Mouse (Mus musculus): ENCODE measurements around the gene Bri3. TPM values are rescaled to one million over a fixed set of nuclear protein-coding genes. Genes with fewer than 3 reads are reported as not detected.

The Bri3 gene
- polyA plus RNA-seq, 2 experiments = 90.6 to 119 TPM

DNA sequence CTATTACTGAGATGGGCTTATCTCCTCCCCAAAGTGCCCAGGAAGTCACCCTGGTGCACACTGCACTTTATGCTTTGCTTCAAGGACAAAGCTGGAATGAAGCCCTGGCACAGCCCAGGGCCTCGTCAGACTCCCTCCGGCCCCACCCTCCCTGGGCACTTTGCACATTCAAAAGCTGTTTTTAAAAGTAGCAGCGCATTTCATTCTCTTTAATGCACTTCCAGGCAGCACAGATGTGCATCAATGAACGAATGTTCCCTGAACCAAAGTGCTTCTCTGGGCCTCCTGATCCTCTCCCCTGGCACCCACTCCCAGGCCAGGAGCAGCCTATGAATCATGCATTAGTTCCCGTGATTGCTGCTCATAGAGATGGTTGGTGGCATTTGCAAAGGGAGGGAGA lies 167.5 kb downstream of the Bri3 start:
- no peak overlapping the region for H3K4me2 ChIP-seq (replicated peaks; ENCODE audit: low read depth, low read length, severe bottlenecking)
- H3K9ac ChIP-seq (ENCODE audit: low read depth, low read length, severe bottlenecking) = no peak overlapping the region
- WGBS = 35% methylated on average over 5 of the region's 5 CpGs
- no peaks in the 10 kb centered on the region for H3K4me1 ChIP-seq (ENCODE audit: control insufficient read depth, insufficient read depth, low read length)
- no peaks in the 10 kb centered on the region for H3K36me3 ChIP-seq (ENCODE audit: control insufficient read depth, insufficient read depth, low read length)
- H3K9me3 ChIP-seq (ENCODE audit: control insufficient read depth, low read length) = no peaks in the 10 kb centered on the region
- TF ChIP-seq POLR2A (IDR thresholded peaks at IDR 0.05; ENCODE audit: borderline replicate concordance, extremely low read depth, insufficient read depth, insufficient read length) = no peak
- H3K27ac ChIP-seq (replicated peaks; ENCODE audit: low read depth, low read length) = no peak overlapping the region
- ATAC-seq (ENCODE audit: low FRiP score, low read depth) = no peak
- H3K27me3 ChIP-seq (ENCODE audit: control insufficient read depth, insufficient read depth, low read length) = no peaks in the 10 kb centered on the region
- no peak overlapping the region for H3K4me3 ChIP-seq (replicated peaks; ENCODE audit: low read length)
- no peak for DNase-seq (ENCODE audit: low spot score)

DNA sequence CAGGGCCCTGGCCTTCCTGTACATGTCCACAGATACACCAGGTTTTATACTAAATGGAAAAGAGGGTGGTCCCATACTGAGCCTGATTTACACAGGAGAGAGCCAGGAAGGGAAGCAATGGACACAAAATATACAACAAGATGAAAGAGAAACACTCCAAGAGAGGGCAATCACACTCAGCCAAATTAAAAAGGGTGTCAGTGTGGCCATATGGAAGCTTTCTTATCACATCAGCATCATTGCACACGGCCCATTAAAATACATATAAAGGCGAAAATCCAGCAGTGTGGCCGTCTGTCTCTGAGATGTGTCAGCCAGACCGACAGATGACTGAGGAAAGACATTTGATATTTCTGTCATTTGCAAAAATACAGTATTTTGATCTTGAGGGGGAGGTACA lies 168.5 kb downstream of the Bri3 start:
- TF ChIP-seq POLR2A (IDR thresholded peaks at IDR 0.05; ENCODE audit: borderline replicate concordance, extremely low read depth, insufficient read depth, insufficient read length) = no peak
- Histone ChIP-seq H3K4me1 (ENCODE audit: control insufficient read depth, insufficient read depth, low read length) (no peaks in the 10 kb centered on the region), H3K9me3 (ENCODE audit: control insufficient read depth, low read length) (no peaks in the 10 kb centered on the region), H3K36me3 (ENCODE audit: control insufficient read depth, insufficient read depth, low read length) (no peaks in the 10 kb centered on the region), H3K27ac (replicated peaks; ENCODE audit: low read depth, low read length) (no peak overlapping the region), H3K27me3 (ENCODE audit: control insufficient read depth, insufficient read depth, low read length) (no peaks in the 10 kb centered on the region), H3K4me3 (replicated peaks; ENCODE audit: low read length) (no peak overlapping the region), H3K4me2 (replicated peaks; ENCODE audit: low read depth, low read length, severe bottlenecking) (no peak overlapping the region), H3K9ac (ENCODE audit: low read depth, low read length, severe bottlenecking) (no peak overlapping the region)
- ATAC-seq (ENCODE audit: low FRiP score, low read depth) = no peak
- no peak for DNase-seq (ENCODE audit: low spot score)
- 74% methylated on average over 4 of the region's 4 CpGs for whole genome bisulfite sequencing

DNA sequence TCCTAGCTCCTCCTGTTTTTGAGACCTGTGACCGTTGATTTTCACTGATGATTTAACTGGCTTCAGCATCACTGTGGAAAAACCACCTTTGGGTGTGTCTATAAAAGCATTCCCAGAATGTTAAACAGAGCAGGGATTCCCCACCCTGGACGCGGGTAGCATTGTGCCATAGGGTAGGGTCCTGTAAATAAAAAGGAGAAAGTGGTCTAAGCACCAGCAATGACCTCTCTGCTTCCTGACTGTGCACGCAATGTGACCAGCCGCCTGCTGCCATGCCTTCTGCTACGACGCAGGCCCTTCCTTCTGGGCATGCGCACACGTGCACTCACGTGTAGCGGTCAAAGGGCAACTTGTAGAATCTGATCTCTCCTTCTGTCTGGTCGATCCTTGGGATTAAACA lies 174.2 kb downstream of the Bri3 start:
- WGBS = 89% methylated on average over 12 of the region's 12 CpGs
- no peak for DNase-seq (ENCODE audit: low spot score)
- no peak overlapping the region for H3K4me3 ChIP-seq (replicated peaks; ENCODE audit: low read length)
- H3K4me2 ChIP-seq (replicated peaks; ENCODE audit: low read depth, low read length, severe bottlenecking) = no peak overlapping the region
- no peak overlapping the region for H3K27ac ChIP-seq (replicated peaks; ENCODE audit: low read depth, low read length)
- no peak for TF ChIP-seq POLR2A (IDR thresholded peaks at IDR 0.05; ENCODE audit: borderline replicate concordance, extremely low read depth, insufficient read depth, insufficient read length)
- no peaks in the 10 kb centered on the region for H3K9me3 ChIP-seq (ENCODE audit: control insufficient read depth, low read length)
- no peaks in the 10 kb centered on the region for H3K4me1 ChIP-seq (ENCODE audit: control insufficient read depth, insufficient read depth, low read length)
- no peaks in the 10 kb centered on the region for H3K36me3 ChIP-seq (ENCODE audit: control insufficient read depth, insufficient read depth, low read length)
- no peak overlapping the region for H3K9ac ChIP-seq (ENCODE audit: low read depth, low read length, severe bottlenecking)
- no peaks in the 10 kb centered on the region for H3K27me3 ChIP-seq (ENCODE audit: control insufficient read depth, insufficient read depth, low read length)
- ATAC-seq (ENCODE audit: low FRiP score, low read depth) = no peak

DNA sequence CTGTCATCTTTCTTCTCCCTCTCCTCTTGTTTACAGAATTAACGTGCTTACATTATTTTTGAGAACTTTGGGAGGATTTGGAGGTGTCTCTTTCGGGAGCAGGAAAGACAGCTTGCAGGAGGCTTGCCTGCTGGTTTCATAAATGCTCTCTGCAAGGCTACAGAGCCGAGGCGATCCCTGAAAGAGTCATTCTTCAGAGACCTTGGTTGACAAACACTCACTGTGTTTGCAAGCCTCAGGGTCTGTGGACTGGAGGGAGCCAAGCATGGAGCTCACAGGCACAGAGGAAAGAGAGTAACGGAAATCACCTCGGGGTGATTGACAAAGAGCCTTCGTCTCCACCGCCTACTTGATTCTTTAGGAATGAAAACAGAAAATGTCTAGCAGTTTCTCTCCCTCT lies 175.8 kb downstream of the Bri3 start:
- Histone ChIP-seq H3K4me3 (replicated peaks; ENCODE audit: low read length) (no peak overlapping the region), H3K27me3 (ENCODE audit: control insufficient read depth, insufficient read depth, low read length) (no peaks in the 10 kb centered on the region), H3K4me2 (replicated peaks; ENCODE audit: low read depth, low read length, severe bottlenecking) (no peak overlapping the region), H3K4me1 (ENCODE audit: control insufficient read depth, insufficient read depth, low read length) (no peaks in the 10 kb centered on the region), H3K36me3 (ENCODE audit: control insufficient read depth, insufficient read depth, low read length) (no peaks in the 10 kb centered on the region), H3K9ac (ENCODE audit: low read depth, low read length, severe bottlenecking) (no peak overlapping the region), H3K9me3 (ENCODE audit: control insufficient read depth, low read length) (no peaks in the 10 kb centered on the region), H3K27ac (replicated peaks; ENCODE audit: low read depth, low read length) (no peak overlapping the region)
- DNase-seq (ENCODE audit: low spot score) = no peak
- no peak for TF ChIP-seq POLR2A (IDR thresholded peaks at IDR 0.05; ENCODE audit: borderline replicate concordance, extremely low read depth, insufficient read depth, insufficient read length)
- ATAC-seq (ENCODE audit: low FRiP score, low read depth) = no peak
- WGBS = 74% methylated on average over 8 of the region's 8 CpGs

DNA sequence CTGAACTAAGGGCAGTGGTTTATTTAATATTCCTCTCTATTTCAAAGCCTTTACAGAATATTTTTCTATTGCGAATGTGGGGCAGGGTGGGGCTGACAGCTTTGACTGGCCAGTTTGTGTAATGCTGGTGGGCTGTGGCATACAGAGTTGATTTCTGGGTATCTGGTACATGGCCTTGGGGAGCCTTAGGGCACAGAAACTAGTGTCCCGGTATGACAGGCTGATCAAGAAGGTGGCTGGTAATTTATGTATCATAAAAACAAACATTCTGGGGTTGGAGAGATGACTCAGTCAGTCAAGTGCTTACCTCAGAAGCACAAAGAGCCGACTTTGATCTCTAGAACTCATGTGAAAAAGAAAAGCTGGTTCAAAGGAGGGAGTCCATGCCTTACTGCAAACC lies 182.5 kb downstream of the Bri3 start:
- Histone ChIP-seq H3K4me1 (ENCODE audit: control insufficient read depth, insufficient read depth, low read length) (no peaks in the 10 kb centered on the region), H3K27ac (replicated peaks; ENCODE audit: low read depth, low read length) (no peak overlapping the region), H3K27me3 (ENCODE audit: control insufficient read depth, insufficient read depth, low read length) (no peaks in the 10 kb centered on the region), H3K9ac (ENCODE audit: low read depth, low read length, severe bottlenecking) (no peak overlapping the region), H3K36me3 (ENCODE audit: control insufficient read depth, insufficient read depth, low read length) (no peaks in the 10 kb centered on the region), H3K4me2 (replicated peaks; ENCODE audit: low read depth, low read length, severe bottlenecking) (no peak overlapping the region), H3K9me3 (ENCODE audit: control insufficient read depth, low read length) (no peaks in the 10 kb centered on the region), H3K4me3 (replicated peaks; ENCODE audit: low read length) (no peak overlapping the region)
- no peak for TF ChIP-seq POLR2A (IDR thresholded peaks at IDR 0.05; ENCODE audit: borderline replicate concordance, extremely low read depth, insufficient read depth, insufficient read length)
- ATAC-seq (ENCODE audit: low FRiP score, low read depth) (no peak), DNase-seq (ENCODE audit: low spot score) (no peak)
- WGBS = 62% methylated on average over 3 of the region's 3 CpGs

GRCm38 (mm10) chr5:144427861-144428260 lies 183.6 kb downstream of the Bri3 start:
- WGBS = 68% methylated on average over 9 of the region's 9 CpGs

More at GRCm38 (mm10) chr5:144427861-144428260, 183.6 kb downstream of the Bri3 start:
- Histone ChIP-seq H3K4me2 (replicated peaks; ENCODE audit: low read depth, low read length, severe bottlenecking) (no peak overlapping the region), H3K9me3 (ENCODE audit: control insufficient read depth, low read length) (no peaks in the 10 kb centered on the region), H3K4me3 (replicated peaks; ENCODE audit: low read length) (no peak overlapping the region), H3K27ac (replicated peaks; ENCODE audit: low read depth, low read length) (no peak overlapping the region), H3K27me3 (ENCODE audit: control insufficient read depth, insufficient read depth, low read length) (no peaks in the 10 kb centered on the region), H3K4me1 (ENCODE audit: control insufficient read depth, insufficient read depth, low read length) (no peaks in the 10 kb centered on the region), H3K36me3 (ENCODE audit: control insufficient read depth, insufficient read depth, low read length) (no peaks in the 10 kb centered on the region), H3K9ac (ENCODE audit: low read depth, low read length, severe bottlenecking) (no peak overlapping the region)
- TF ChIP-seq POLR2A (IDR thresholded peaks at IDR 0.05; ENCODE audit: borderline replicate concordance, extremely low read depth, insufficient read depth, insufficient read length) = no peak
- DNase-seq (ENCODE audit: low spot score) (no peak), ATAC-seq (ENCODE audit: low FRiP score, low read depth) (no peak)
